Mouse (Mus musculus) neural tube, embryonic 13.5 days (tissue): Measurements from ENCODE around the gene Fbxo21. TPM values are rescaled to one million over a fixed set of nuclear protein-coding genes. Genes with fewer than 3 reads are reported as not detected.

Experiments used
- ATAC-seq: fragments of 200-750 bp; cut with Nextera tagmentation; 2 replicates; pipeline ENCODE4 v1.8.0; 2017; ENCODE audit warnings: low read depth, mild to moderate bottlenecking, moderate TSS enrichment, moderate library complexity
- H3K27ac ChIP-seq: fragments of 300-500 bp; sonication (generic); replicated peaks from 2 replicates; pipeline ENCODE4 v1.5.1; 2015; ENCODE audit warnings: moderate library complexity, mild to moderate bottlenecking, inconsistent platforms
- H3K27me3 ChIP-seq: fragments of 300-500 bp; sonication (generic); 2 replicates; pipeline ENCODE4 v1.6.1; 2015; ENCODE audit warnings: mild to moderate bottlenecking, inconsistent platforms
- H3K36me3 ChIP-seq: fragments of 300-500 bp; sonication (generic); 2 replicates; pipeline ENCODE4 v1.6.1; 2015; ENCODE audit warnings: mild to moderate bottlenecking, inconsistent platforms
- H3K4me1 ChIP-seq: fragments of 300-500 bp; sonication (generic); replicated peaks from 2 replicates; pipeline ENCODE4 v1.6.1; 2015; ENCODE audit warnings: inconsistent platforms
- H3K4me2 ChIP-seq: fragments of 300-500 bp; sonication (generic); 2 replicates; pipeline ENCODE4 v1.6.1; 2015; ENCODE audit warnings: inconsistent platforms, mild to moderate bottlenecking, moderate library complexity
- H3K4me3 ChIP-seq: fragments of 300-500 bp; sonication (generic); 2 replicates; pipeline ENCODE4 v1.5.1; 2015; ENCODE audit warnings: mild to moderate bottlenecking, inconsistent platforms
- H3K9ac ChIP-seq: fragments of 300-500 bp; sonication (generic); 2 replicates; pipeline ENCODE4 v1.6.1; 2015; ENCODE audit warnings: moderate library complexity, mild to moderate bottlenecking, inconsistent platforms
- H3K9me3 ChIP-seq: fragments of 300-500 bp; sonication (generic); 2 replicates; pipeline ENCODE4 v1.6.1; 2016; ENCODE audit warnings: inconsistent platforms
- WGBS: fragments of 180-500 bp; shearing (Covaris S2); methylation state at CpG from one replicate; pipeline ENCODE4 v1.1.7; 2015; 5-methylcytosine and 5-hydroxymethylcytosine counted together
- polyA plus RNA-seq: library from polyadenylated mRNA; unstranded; fragments of >200 nt; fragmentation: Nextera tagmentation; extraction: Ambion mirVana; gene quantifications from 2 replicates; pipeline ENCODE4 v1.2.1, GENCODE M21; 2015

Fbxo21 gene
- polyA plus RNA-seq, 1 experiment from 2014 or later: 133 TPM

DNA sequence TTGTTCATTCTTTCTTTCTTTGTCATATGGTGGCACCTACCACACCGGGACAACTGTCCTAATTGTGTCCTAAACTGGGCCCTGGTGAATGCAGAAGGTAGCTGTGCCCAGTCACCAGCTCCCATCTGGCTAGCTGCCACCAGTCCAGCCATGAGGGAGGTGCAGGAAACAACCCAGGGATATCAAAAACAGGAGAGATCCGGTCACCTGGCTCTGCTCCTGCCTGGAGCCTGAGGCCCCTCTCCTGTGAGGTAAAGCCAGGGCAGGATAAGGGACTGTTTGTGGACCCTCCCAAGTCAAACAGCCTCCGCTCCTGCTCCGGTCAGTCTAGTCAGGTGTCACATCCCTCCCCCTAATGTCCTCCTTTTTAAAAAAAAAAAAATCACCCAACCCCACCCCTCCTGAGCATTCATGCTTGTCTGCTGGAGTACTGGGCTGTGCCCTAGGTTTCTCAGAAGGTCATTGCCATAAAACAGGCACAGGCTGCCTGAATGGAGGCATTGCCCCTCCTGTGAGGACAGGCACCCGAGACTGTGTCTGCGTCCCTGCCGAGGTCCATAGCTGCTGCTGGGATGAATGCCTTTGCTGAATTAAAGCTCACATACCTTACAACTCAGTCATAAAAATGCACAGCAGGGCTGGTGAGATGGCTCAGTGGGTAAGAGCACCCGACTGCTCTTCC is 75.6 kb downstream of the Fbxo21 start:
- Histone ChIP-seq H3K4me2 (no peak overlapping the region), H3K9me3 (no peaks in the 10 kb centered on the region), H3K36me3 (no peaks in the 10 kb centered on the region), H3K27me3 (no peaks in the 10 kb centered on the region), H3K9ac (no peak overlapping the region), H3K4me1 (peaks cover 7% of the 10 kb centered on the region), H3K27ac (no peak overlapping the region), H3K4me3 (no peak overlapping the region)
- ATAC-seq: no peak
- 75% methylated on average over 8 of the region's 8 CpGs for WGBS

DNA sequence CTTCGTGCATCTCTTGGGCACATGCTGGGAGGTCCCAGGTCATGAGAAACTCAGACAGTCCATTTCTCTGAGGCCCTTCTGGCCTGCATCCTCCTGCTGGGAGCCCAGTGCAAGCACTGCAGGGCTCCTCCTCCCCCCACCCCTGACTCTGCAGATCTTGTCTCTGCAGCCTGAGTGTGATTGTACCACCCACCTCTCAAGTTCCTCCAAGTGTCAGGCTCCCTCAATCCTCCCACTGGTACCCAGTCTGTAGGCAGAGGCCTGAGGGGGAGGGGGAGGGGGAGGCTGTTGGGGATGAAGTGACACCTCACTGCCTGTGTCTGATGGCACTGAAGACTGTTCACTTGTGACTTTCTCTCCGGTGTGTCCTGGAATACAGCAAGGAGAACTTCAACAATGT is 76.7 kb downstream of the Fbxo21 start:
- Histone ChIP-seq H3K27me3 (no peaks in the 10 kb centered on the region), H3K27ac (no peak overlapping the region), H3K4me1 (peaks cover 18% of the 10 kb centered on the region), H3K9me3 (no peaks in the 10 kb centered on the region), H3K9ac (no peak overlapping the region), H3K4me2 (no peak overlapping the region), H3K36me3 (no peaks in the 10 kb centered on the region), H3K4me3 (no peak overlapping the region)
- ATAC-seq: no peak
- 92% methylated on average over 2 of the region's 2 CpGs for whole genome bisulfite sequencing

DNA sequence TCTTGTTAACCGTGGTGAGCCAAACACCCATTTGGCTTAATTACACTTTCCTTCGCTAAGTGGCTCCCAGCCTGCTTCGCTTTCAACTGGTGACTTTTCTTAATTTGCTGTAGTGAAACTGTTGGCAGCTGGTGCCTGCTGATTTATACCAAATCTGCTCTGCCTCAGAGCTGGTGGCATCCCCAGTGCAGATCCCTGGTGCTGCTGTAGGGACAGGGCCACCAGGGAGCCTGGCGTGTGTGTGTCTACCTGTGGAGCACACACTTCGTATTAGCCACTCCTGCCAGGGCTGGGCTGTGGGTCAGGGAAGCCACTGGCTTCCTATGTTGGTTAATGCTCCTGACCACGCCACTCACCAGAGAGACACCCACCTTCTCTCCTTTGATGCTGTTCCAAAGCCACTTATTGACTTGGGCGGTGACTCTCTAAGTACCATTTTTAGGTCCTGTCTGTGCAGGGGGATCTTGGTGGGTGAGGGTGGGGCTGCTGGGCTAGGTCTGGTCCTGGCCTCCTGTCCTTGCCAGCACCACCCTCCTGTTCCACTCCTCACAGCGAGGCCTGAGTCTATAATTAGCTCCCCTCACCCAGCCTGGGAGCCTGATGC is 81.1 kb downstream of the Fbxo21 start:
- Histone ChIP-seq H3K4me2 (no peak overlapping the region), H3K36me3 (no peaks in the 10 kb centered on the region), H3K4me1 (peaks cover 19% of the 10 kb centered on the region), H3K9me3 (no peaks in the 10 kb centered on the region), H3K9ac (no peak overlapping the region), H3K27me3 (no peaks in the 10 kb centered on the region), H3K4me3 (no peak overlapping the region), H3K27ac (no peak overlapping the region)
- 36% methylated on average over 8 of the region's 8 CpGs for WGBS
- ATAC-seq: no peak

DNA sequence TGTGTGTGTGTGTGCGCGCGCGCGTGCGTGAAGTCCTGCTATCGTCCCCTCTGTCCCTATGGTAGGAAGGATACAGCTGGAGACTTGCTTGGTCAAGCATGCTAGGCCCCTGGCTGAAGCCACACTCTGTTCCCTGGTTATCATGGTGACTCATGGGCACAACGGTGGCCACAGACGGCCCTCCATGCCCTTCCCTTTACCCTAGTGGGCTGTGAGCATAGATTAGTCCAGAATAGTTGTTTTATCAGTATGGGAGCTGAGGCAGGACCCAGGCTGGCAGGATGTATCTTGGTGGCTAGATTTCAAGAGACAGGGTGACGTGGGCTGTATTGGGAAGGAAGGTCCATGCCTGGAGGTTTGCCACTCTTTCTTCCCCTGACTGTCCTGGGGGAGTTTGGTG is 82.3 kb downstream of the Fbxo21 start:
- no peaks in the 10 kb centered on the region for H3K9me3 ChIP-seq
- no peak overlapping the region for H3K27ac ChIP-seq
- no peak overlapping the region for H3K9ac ChIP-seq
- no peak overlapping the region for H3K4me3 ChIP-seq
- peaks cover 28% of the 10 kb centered on the region for H3K4me1 ChIP-seq
- ATAC-seq: no peak
- H3K27me3 ChIP-seq: no peaks in the 10 kb centered on the region
- WGBS: 82% methylated on average over 10 of the region's 10 CpGs
- no peaks in the 10 kb centered on the region for H3K36me3 ChIP-seq
- H3K4me2 ChIP-seq: no peak overlapping the region

DNA sequence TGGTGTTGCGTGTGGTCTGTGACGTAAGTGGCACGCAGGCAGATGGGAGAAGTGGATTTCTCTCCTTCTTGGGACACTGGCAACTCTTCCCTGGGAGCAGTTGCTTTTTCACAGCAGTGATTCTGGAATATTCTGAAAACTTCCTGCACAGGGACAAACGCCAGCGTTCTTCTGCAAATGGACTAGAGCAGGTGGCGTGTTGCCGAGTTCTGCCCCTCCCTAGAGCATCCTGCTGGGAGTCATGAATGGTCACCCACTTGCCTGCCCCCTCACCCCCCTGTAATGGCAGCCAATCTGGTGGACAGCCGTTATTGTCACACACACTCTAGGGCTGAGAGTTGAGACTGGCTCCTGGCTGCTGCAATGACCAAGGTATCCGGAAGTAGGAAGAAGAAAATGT is 83.1 kb downstream of the Fbxo21 start:
- H3K4me2 ChIP-seq: no peak overlapping the region
- H3K9ac ChIP-seq: no peak overlapping the region
- no peak for ATAC-seq
- no peaks in the 10 kb centered on the region for H3K27me3 ChIP-seq
- no peak overlapping the region for H3K27ac ChIP-seq
- no peaks in the 10 kb centered on the region for H3K9me3 ChIP-seq
- WGBS: 82% methylated on average over 9 of the region's 9 CpGs
- peaks cover 36% of the 10 kb centered on the region for H3K4me1 ChIP-seq
- no peaks in the 10 kb centered on the region for H3K36me3 ChIP-seq
- H3K4me3 ChIP-seq: no peak overlapping the region

Other genes starting within 250 kb of the Fbxo21 start
- gene Nos1, start 195.7 kb upstream of the Fbxo21 start, polyA plus RNA-seq: 2.5 TPM in 2 replicates
- 1.8 and 2.1 TPM in 2 replicates for gene Tesc, start 51.0 kb downstream of the Fbxo21 start, polyA plus RNA-seq
- gene Fbxw8, start 178.7 kb downstream of the Fbxo21 start, polyA plus RNA-seq: 25.1 and 25.5 TPM in 2 replicates
- 3.3 and 3.4 TPM in 2 replicates for gene Hrk, start 187.9 kb downstream of the Fbxo21 start, polyA plus RNA-seq